Mouse (Mus musculus) forebrain, embryonic 14.5 days (tissue): ENCODE data around the gene Lelp1. TPM values are rescaled to one million over a fixed set of nuclear protein-coding genes. Genes with fewer than 3 reads are reported as not detected.

Experiments used
- ATAC-seq: fragments of 200-750 bp; cut with Nextera tagmentation; 2 replicates; pipeline ENCODE4 v1.8.0; 2017; ENCODE audit warnings: mild to moderate bottlenecking, moderate library complexity
- DNase-seq: peaks from one replicate; pipeline ENCODE4 v3.0.0-alpha.2; 2015; ENCODE audit warnings: low spot score
- H3K27ac ChIP-seq: fragments of 300-500 bp; sonication (generic); 2 replicates; pipeline ENCODE4 v1.5.1; 2014; ENCODE audit warnings: low read depth, mild to moderate bottlenecking, control low read depth, low read length, moderate library complexity
- H3K27me3 ChIP-seq: fragments of 300-500 bp; sonication (generic); replicated peaks from 2 replicates; pipeline ENCODE4 v1.6.1; 2014; ENCODE audit warnings: low read length, control low read depth, mixed read lengths; ENCODE audit not compliant: control insufficient read depth, insufficient read depth
- H3K36me3 ChIP-seq: fragments of 300-500 bp; sonication (generic); 2 replicates; pipeline ENCODE4 v1.6.1; 2014; ENCODE audit warnings: low read length, control low read depth; ENCODE audit not compliant: control insufficient read depth, insufficient read depth
- H3K4me1 ChIP-seq: fragments of 300-500 bp; sonication (generic); 2 replicates; pipeline ENCODE4 v1.6.1; 2014; ENCODE audit warnings: antibody characterized with exemption, low read length, control low read depth; ENCODE audit not compliant: control insufficient read depth, insufficient read depth
- H3K4me2 ChIP-seq: fragments of 300-500 bp; sonication (generic); 2 replicates; pipeline ENCODE4 v1.6.1; 2014; ENCODE audit warnings: mild to moderate bottlenecking, control low read depth, low read length
- H3K4me3 ChIP-seq: fragments of 300-500 bp; sonication (generic); 2 replicates; pipeline ENCODE4 v1.5.1; 2014; ENCODE audit warnings: low read depth, low read length, control low read depth
- H3K9ac ChIP-seq: fragments of 300-500 bp; sonication (generic); 2 replicates; pipeline ENCODE4 v1.6.1; 2014; ENCODE audit warnings: mild to moderate bottlenecking, low read length, control low read depth, moderate library complexity
- H3K9me3 ChIP-seq: fragments of 300-500 bp; sonication (generic); replicated peaks from 2 replicates; pipeline ENCODE4 v1.6.1; 2016; ENCODE audit warnings: low read length, control low read depth, mixed read lengths; ENCODE audit not compliant: control insufficient read depth
- WGBS: fragments of 180-500 bp; shearing (Covaris S2); extraction: QIAGEN DNeasy Blood & Tissue Kit; methylation state at CpG from one replicate; pipeline ENCODE4 v1.1.7; 2014; 5-methylcytosine and 5-hydroxymethylcytosine counted together
- polyA plus RNA-seq: library from polyadenylated mRNA; unstranded; fragments of >200 nt; fragmentation: Nextera tagmentation; extraction: Ambion mirVana; gene quantifications from 2 replicates; pipeline ENCODE4 v1.2.1, GENCODE M21; 2014

The Lelp1 gene
- not detected in 2 replicates for polyA plus RNA-seq

DNA sequence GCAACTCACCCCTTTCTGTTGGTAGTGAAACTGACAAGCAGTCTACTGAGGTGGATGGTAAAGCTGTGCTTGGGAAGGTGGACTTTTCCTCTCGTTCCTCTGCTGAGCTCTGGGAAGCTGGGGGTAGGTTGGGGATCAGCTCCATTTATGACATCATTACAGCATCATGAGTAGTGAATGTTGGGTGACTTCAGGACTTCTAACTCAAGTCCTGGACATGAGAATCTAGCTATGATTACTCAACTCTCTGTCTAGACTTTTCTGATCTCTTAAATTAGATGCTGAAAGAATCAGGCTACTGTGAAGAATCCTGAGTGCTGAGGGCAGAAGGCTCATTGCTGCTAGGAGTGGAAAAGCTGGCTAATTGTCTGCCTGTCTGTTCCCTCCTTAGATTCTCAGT, at the start of gene Lelp1:
Lelp1 (minus strand) TSS at position 101 of the 400 bp plus-strand sequence.
- H3K27ac ChIP-seq = no peak within 1 kb of the TSS
- no peaks in the 10 kb centered on the region for H3K4me1 ChIP-seq
- WGBS = 71% methylated on average over 1 of the region's 1 CpGs
- H3K27me3 ChIP-seq = no peaks in the 10 kb centered on the region
- H3K9ac ChIP-seq = no peak within 1 kb of the TSS
- no peak within 1 kb of the TSS for H3K4me2 ChIP-seq
- no peak for DNase-seq
- no peaks in the 10 kb centered on the region for H3K36me3 ChIP-seq
- no peaks in the 10 kb centered on the region for H3K9me3 ChIP-seq
- no peak within 1 kb of the TSS for H3K4me3 ChIP-seq
- no peak for ATAC-seq

DNA sequence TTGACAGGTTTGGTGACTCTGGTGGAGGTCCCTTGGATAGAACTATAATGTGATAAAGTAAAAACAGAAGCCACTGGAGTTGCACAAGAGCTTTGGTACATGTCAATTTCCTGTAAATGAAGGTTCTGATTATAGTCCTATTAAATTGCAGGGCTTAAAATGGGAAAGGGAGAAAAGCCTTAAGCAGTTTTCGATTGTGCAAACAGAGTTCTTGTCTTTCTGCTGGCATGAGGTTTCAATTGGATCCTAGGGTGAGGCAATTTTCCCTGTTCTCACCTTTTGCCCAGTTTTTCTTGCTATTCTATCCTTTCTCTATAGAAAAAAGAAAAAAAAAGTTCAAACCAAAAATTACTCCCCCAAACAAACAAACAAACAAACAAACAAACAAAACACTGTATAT, 34.3 kb upstream of the Lelp1 start:
- Histone ChIP-seq H3K9ac (no peak overlapping the region), H3K27me3 (no peaks in the 10 kb centered on the region), H3K4me1 (no peaks in the 10 kb centered on the region), H3K4me3 (no peak overlapping the region), H3K4me2 (no peak overlapping the region), H3K27ac (no peak overlapping the region), H3K9me3 (no peaks in the 10 kb centered on the region), H3K36me3 (no peaks in the 10 kb centered on the region)
- 83% methylated on average over 1 of the region's 1 CpGs for WGBS
- no peak for ATAC-seq
- DNase-seq = no peak

- ATAC-seq = no peak
- WGBS = 84% methylated on average over 3 of the region's 3 CpGs
- H3K36me3 ChIP-seq = no peaks in the 10 kb centered on the region
These were observed 27.3 kb upstream of the Lelp1 start for GRCm38 (mm10) chr3:92169847-92170246.

DNA sequence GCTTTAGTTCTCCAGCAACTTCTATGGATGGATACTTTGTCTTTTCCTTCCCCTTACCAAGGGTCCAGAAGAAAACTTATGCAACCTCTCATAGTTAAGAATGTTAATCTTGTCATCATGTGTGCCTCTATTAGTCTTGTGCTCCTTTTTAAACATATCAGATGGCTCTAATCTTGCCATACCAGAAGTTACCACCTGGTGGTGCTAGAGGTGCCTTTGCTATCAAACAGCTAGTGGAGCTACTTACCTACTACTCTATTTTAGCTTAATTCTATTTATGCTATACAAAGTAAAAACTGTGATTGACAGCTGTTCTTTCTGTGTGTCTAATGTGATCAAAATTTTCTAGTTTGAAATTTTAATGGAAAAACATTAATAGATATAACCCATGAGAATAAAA, 10.8 kb upstream of the Lelp1 start:
- DNase-seq = peak; percentile 77
- Histone ChIP-seq H3K9ac (no peak overlapping the region), H3K4me3 (no peak overlapping the region), H3K27ac (no peak overlapping the region), H3K9me3 (no peaks in the 10 kb centered on the region), H3K4me2 (no peak overlapping the region), H3K4me1 (no peaks in the 10 kb centered on the region), H3K27me3 (no peaks in the 10 kb centered on the region), H3K36me3 (no peaks in the 10 kb centered on the region)
- 0 out of 2 replicates have a peak, but pooled peaks have one; percentile 13 for ATAC-seq

More at GRCm38 (mm10) chr3:92169847-92170246, 27.3 kb upstream of the Lelp1 start:
- Histone ChIP-seq H3K9me3 (no peaks in the 10 kb centered on the region), H3K27ac (no peak overlapping the region), H3K4me2 (no peak overlapping the region), H3K27me3 (no peaks in the 10 kb centered on the region), H3K9ac (no peak overlapping the region), H3K4me3 (no peak overlapping the region), H3K4me1 (no peaks in the 10 kb centered on the region)
- no peak for DNase-seq

DNA sequence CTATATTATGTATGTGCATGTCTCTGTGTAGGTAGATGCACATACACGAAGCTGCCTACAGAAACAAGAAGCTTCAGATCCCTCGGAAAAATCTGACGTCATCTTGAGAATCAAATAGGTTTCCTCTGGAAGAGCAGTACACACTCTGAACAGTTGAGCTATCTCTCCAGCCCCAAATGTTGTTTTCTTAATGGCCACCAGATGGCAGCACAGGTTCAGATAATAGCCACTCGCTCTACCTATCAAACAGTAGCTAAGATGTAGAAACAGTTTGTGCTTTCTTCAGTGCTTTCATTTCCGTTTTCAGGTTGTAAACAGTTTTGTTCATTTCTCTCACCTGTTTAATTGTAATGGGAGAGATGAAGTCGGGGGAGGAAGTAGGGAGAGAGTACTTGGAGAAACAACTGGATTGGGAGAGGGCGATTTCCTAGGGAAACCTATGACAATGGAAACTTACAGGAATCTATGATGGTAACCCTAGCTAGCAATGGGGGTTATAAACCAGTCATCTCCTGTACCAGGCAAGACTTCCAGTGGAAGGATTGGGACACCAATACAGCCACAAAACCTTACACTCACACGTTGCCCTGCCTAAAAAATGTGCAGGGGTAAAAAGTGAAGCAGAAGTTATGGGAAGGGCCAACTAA, 8.2 kb upstream of the Lelp1 start:
- peak; percentile 96 for ATAC-seq
- no peaks in the 10 kb centered on the region for H3K36me3 ChIP-seq
- H3K9me3 ChIP-seq = no peaks in the 10 kb centered on the region
- no peaks in the 10 kb centered on the region for H3K27me3 ChIP-seq
- DNase-seq = peak; percentile 86
- no peak overlapping the region for H3K4me2 ChIP-seq
- H3K4me3 ChIP-seq = no peak overlapping the region
- WGBS = 24% methylated on average over 8 of the region's 8 CpGs
- no peak overlapping the region for H3K27ac ChIP-seq
- H3K4me1 ChIP-seq = no peaks in the 10 kb centered on the region
- H3K9ac ChIP-seq = no peak overlapping the region

DNA sequence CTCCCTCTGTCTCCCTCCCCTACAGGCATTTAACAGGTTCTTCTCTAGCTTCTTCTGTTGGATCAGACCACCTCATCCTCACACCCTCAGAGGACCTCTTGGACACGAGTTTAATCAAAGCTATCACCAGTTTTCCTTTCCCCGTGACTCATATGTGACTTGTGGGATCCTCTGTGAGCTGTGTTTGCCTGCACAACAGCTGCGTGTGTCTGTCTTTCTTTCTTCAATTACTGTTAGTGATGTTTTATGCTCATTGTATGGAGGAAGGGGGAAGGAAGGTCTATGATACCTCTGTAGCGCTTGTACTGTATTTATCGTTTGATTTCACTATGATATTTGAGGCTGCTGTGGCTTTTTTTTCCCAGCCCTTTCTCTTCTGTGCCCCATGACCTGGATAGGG, 5.4 kb upstream of the Lelp1 start:
- H3K9ac ChIP-seq = no peak overlapping the region
- H3K9me3 ChIP-seq = no peaks in the 10 kb centered on the region
- no peaks in the 10 kb centered on the region for H3K4me1 ChIP-seq
- H3K4me2 ChIP-seq = no peak overlapping the region
- H3K27me3 ChIP-seq = no peaks in the 10 kb centered on the region
- DNase-seq (no peak), ATAC-seq (no peak)
- H3K4me3 ChIP-seq = no peak overlapping the region
- WGBS = 79% methylated on average over 5 of the region's 5 CpGs
- no peak overlapping the region for H3K27ac ChIP-seq
- no peaks in the 10 kb centered on the region for H3K36me3 ChIP-seq

GRCm38 (mm10) chr3:92147420-92147819, 4.9 kb upstream of the Lelp1 start:
- no peaks in the 10 kb centered on the region for H3K4me1 ChIP-seq
- H3K4me3 ChIP-seq = no peak overlapping the region
- WGBS = 64% methylated on average over 2 of the region's 2 CpGs
- H3K9me3 ChIP-seq = no peaks in the 10 kb centered on the region
- no peak overlapping the region for H3K9ac ChIP-seq
- no peak for ATAC-seq
- DNase-seq = peak; percentile 14
- no peak overlapping the region for H3K27ac ChIP-seq
- H3K4me2 ChIP-seq = no peak overlapping the region
- H3K36me3 ChIP-seq = no peaks in the 10 kb centered on the region
- no peaks in the 10 kb centered on the region for H3K27me3 ChIP-seq

GRCm38 (mm10) chr3:92123847-92124246, 18.7 kb downstream of the Lelp1 start, which contains the start of gene Prr9:
TSS of gene Prr9 (minus strand) at chr3:92123947.
- 82% methylated on average over 5 of the region's 5 CpGs for WGBS
- Histone ChIP-seq H3K27me3 (no peaks in the 10 kb centered on the region), H3K4me2 (no peak within 1 kb of the TSS), H3K9ac (no peak within 1 kb of the TSS), H3K4me1 (no peaks in the 10 kb centered on the region), H3K4me3 (no peak within 1 kb of the TSS), H3K36me3 (no peaks in the 10 kb centered on the region), H3K9me3 (no peaks in the 10 kb centered on the region), H3K27ac (no peak within 1 kb of the TSS)
- DNase-seq (no peak), ATAC-seq (no peak)

DNA sequence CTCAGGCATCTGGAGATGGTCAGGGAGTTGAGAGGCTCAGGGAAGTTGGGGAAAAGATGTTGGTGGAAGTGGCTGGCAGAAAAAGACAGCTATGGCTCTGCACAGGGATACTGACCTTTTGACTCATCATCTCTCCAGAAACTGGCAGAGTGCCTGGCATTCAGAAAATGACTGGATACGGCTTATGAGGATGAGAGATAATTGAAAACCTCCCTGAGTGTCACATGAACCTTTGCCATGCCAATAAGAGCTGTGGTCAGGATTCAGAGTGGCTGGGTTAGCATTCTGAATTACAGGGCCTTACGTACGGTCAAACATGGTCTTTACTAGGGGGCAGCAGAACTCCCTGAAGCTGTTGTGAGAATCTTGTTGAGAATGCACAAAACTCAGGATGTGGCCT, 21.6 kb downstream of the Lelp1 start:
- Histone ChIP-seq H3K4me1 (no peaks in the 10 kb centered on the region), H3K9me3 (no peaks in the 10 kb centered on the region), H3K27ac (no peak overlapping the region), H3K27me3 (no peaks in the 10 kb centered on the region), H3K4me3 (no peak overlapping the region), H3K9ac (no peak overlapping the region), H3K4me2 (no peak overlapping the region), H3K36me3 (no peaks in the 10 kb centered on the region)
- DNase-seq = no peak
- 89% methylated on average over 3 of the region's 3 CpGs for WGBS
- ATAC-seq = no peak
